In genomic region chr9:112744616-112745015, GRCm38 (mm10) we compare ENCODE assay signal across 12 mouse cellular contexts.
"Had no signal": no experiment of that assay in that cellular context is flagged by ENCODE, and none has a peak within 500 bp of the region (broad histone marks: within the 10 kb centered on the region; RNA-seq: fewer than 3 reads in every experiment).

No protein-coding gene starts in this region.

- H3K4me1 ChIP-seq: limb, embryonic 13.5 days; midbrain, embryonic 10.5 days had no signal

- H3K4me3 ChIP-seq: limb, embryonic 13.5 days; midbrain, embryonic 10.5 days; myocyte; neural tube, embryonic 15.5 days had no signal

- H3K27ac ChIP-seq: hindbrain, postnatal 0 days; kidney, postnatal 0 days; limb, embryonic 13.5 days; midbrain, embryonic 10.5 days; neural tube, embryonic 15.5 days had no signal

- DNase-seq: lung, embryonic 14.5 days; lung, postnatal 10 days; lung, postnatal 4 days; midbrain, embryonic 14.5 days; right cerebral cortex, postnatal 4 days; thymus, postnatal 36 days had no signal
